Mouse (Mus musculus): ENCODE results near the gene Abtb2. TPM values are rescaled to one million over a fixed set of nuclear protein-coding genes. Genes with fewer than 3 reads are reported as not detected.

The Abtb2 gene
- polyA plus RNA-seq, 1 experiment from 2014 or later, result 15.6 TPM

DNA sequence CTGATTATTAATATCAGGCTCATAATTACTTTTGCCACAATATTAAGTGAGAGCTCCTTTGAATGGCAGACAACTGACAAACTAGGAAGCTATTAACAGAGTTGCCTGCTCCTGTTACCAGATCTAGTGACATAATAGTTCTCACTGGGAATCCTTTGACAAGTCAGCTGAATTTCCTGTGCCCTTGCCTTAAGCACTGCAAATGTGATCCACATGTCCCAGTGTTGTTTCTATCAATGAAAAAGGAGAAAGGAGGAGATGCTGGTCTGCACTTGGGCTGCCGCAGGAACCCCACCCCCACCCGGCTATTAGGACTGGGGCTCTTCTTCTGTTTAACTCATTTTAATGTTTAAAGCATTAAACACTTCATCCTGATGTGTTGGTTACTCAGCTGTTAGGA is 110.7 kb downstream of the Abtb2 start:
- Histone ChIP-seq H3K4me2 (no peak overlapping the region), H3K27me3 (ENCODE audit: control insufficient read depth, insufficient read depth, low read length) (no peaks in the 10 kb centered on the region), H3K9ac (ENCODE audit: low read depth, low read length) (no peak overlapping the region), H3K36me3 (ENCODE audit: control insufficient read depth, insufficient read depth, low read length) (no peaks in the 10 kb centered on the region), H3K4me1 (ENCODE audit: control insufficient read depth, insufficient read depth, low read length) (peaks cover 10% of the 10 kb centered on the region), H3K9me3 (replicated peaks; ENCODE audit: control insufficient read depth, low read length) (no peaks in the 10 kb centered on the region), H3K27ac (ENCODE audit: low read depth, low read length) (no peak overlapping the region), H3K4me3 (ENCODE audit: low read depth, low read length) (no peak overlapping the region)
- 59% methylated on average over 2 of the region's 2 CpGs for WGBS (ENCODE audit: insufficient replicate concordance)
- no peak for ATAC-seq (replicated peaks; ENCODE audit: insufficient number of reproducible peaks, low FRiP score, low TSS enrichment)

DNA sequence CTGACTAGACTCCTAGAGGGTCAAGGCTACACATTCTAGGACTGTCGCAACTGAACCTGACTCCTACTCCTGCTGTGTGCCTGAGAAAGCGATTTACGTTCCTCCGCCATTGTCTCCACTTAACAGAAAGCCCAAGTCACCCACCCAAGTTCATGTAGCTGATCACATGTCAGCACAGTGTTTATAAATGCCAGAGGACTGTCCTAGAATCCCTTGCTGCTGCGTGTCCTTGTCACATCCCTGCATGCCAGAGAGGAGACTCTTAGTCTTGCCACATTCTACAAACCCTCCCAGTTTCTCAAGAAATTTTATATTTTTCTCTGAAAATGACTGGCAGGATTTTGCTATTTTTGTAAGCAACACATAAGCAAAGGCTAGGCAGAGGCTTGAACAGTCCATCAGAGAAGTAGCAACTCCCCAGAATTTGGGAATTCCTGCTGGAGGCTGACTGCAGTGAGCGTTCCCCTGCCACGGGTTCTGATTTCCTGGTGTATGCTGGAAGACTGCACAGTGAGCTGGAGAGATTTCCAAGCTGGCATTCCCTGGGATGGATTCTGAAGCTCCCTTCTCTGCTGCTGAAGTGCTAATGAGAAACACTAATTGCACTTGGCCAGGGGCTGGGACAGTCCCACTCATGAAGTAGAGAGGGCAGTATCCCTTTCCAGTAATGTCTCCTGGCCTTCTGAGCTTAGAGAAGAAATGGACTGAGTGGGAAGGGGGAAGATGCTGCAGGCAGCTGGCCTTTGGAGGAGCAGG is 111.7 kb downstream of the Abtb2 start:
- Histone ChIP-seq H3K9me3 (replicated peaks; ENCODE audit: control insufficient read depth, low read length) (no peaks in the 10 kb centered on the region), H3K4me3 (ENCODE audit: low read depth, low read length) (no peak overlapping the region), H3K9ac (ENCODE audit: low read depth, low read length) (no peak overlapping the region), H3K4me1 (ENCODE audit: control insufficient read depth, insufficient read depth, low read length) (peaks cover 11% of the 10 kb centered on the region), H3K4me2 (no peak overlapping the region), H3K27me3 (ENCODE audit: control insufficient read depth, insufficient read depth, low read length) (no peaks in the 10 kb centered on the region), H3K27ac (ENCODE audit: low read depth, low read length) (no peak overlapping the region), H3K36me3 (ENCODE audit: control insufficient read depth, insufficient read depth, low read length) (no peaks in the 10 kb centered on the region)
- 71% methylated on average over 7 of the region's 7 CpGs for WGBS (ENCODE audit: insufficient replicate concordance)
- no peak for ATAC-seq (replicated peaks; ENCODE audit: insufficient number of reproducible peaks, low FRiP score, low TSS enrichment)

DNA sequence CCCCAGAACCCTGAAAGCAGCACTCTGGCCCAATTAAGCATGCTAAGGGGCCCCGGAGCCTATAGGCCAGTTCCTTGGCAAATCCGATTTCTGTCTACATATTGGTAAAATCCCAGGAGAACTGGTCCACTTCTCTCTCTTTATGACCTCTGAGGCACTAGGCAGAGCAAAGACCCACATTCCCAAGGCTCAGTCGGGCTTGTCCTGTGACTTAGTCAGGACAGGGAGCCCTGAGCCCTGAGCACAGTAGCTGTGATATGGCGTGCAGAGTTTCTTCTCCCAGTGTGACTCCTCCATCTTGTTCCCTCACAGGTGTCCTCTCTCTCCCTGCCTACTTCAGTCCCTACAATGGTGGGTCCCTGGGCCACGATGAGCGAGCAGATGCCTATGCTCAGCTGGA is 112.3 kb downstream of the Abtb2 start:
- ATAC-seq (replicated peaks; ENCODE audit: insufficient number of reproducible peaks, low FRiP score, low TSS enrichment), result no peak
- no peak overlapping the region for H3K27ac ChIP-seq (ENCODE audit: low read depth, low read length)
- WGBS (ENCODE audit: insufficient replicate concordance), result 88% methylated on average over 6 of the region's 6 CpGs
- no peaks in the 10 kb centered on the region for H3K36me3 ChIP-seq (ENCODE audit: control insufficient read depth, insufficient read depth, low read length)
- H3K9me3 ChIP-seq (replicated peaks; ENCODE audit: control insufficient read depth, low read length), result no peaks in the 10 kb centered on the region
- no peaks in the 10 kb centered on the region for H3K27me3 ChIP-seq (ENCODE audit: control insufficient read depth, insufficient read depth, low read length)
- H3K4me1 ChIP-seq (ENCODE audit: control insufficient read depth, insufficient read depth, low read length), result peaks cover 11% of the 10 kb centered on the region
- H3K9ac ChIP-seq (ENCODE audit: low read depth, low read length), result no peak overlapping the region
- H3K4me3 ChIP-seq (ENCODE audit: low read depth, low read length), result no peak overlapping the region
- H3K4me2 ChIP-seq, result no peak overlapping the region

DNA sequence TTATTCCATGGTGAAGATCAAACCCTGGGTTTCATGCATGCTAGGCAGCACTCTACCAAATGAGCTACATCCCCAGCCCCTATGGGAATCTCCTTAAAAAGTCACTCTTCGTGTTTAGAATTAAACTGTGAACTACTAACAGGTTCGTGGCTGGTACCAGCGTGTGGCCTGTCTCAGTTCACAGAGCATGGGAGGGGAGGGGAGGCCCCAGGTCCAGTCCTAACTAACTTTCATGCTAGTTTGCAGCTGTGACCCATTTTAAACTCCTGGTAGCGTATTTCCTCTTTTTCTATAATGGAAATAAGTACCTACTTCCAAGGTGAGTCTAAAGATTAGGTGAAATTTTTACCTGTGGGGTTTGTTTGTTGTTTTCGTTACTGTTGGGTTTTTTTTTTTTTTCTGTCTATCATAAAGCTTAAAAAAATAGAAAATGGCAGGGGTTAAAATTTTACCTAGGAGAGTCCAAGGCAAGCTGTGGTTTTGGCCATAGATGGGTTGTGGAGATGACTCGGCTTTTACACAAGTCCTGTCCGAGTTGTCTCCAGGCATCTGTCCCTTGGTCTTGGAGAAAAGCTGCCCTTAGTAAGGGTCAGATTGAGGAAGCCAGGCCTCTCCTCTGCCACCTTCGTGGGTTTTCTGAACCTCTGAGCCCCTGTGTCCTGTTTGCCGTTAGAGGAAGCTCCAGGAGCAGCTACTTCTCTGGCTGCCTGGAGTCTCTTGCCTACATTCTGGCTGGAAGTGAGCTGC is 114.4 kb downstream of the Abtb2 start:
- ATAC-seq (replicated peaks; ENCODE audit: insufficient number of reproducible peaks, low FRiP score, low TSS enrichment), result no peak
- Histone ChIP-seq H3K36me3 (ENCODE audit: control insufficient read depth, insufficient read depth, low read length) (no peaks in the 10 kb centered on the region; the same call in 1 of the 2 replicates), H3K27ac (ENCODE audit: low read depth, low read length) (no peak overlapping the region), H3K4me3 (ENCODE audit: low read depth, low read length) (no peak overlapping the region), H3K4me2 (no peak overlapping the region), H3K9me3 (replicated peaks; ENCODE audit: control insufficient read depth, low read length) (no peaks in the 10 kb centered on the region), H3K4me1 (ENCODE audit: control insufficient read depth, insufficient read depth, low read length) (peaks cover 18% of the 10 kb centered on the region), H3K9ac (ENCODE audit: low read depth, low read length) (no peak overlapping the region), H3K27me3 (ENCODE audit: control insufficient read depth, insufficient read depth, low read length) (no peaks in the 10 kb centered on the region)
- WGBS (ENCODE audit: insufficient replicate concordance), result 78% methylated on average over 9 of the region's 9 CpGs

DNA sequence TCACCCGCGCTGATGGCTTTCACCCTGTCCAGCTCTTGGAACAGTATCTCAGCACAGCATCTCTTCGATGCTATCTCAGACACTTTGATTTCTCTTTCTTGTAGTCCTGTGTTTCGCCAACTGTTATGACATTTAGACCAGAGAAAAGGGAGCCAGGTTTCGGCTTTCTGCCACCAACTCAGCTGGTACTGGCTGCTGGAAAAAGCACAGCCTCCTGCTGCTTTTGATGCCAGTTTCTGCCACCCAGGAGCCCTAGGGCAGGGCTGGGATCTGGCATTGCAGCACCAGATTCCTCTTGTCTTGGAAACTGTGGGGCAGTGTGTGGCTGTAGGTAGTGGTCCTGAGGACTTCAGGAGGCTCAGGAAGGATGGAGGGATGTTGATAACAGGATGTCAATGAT is 115.0 kb downstream of the Abtb2 start:
- H3K36me3 ChIP-seq (ENCODE audit: control insufficient read depth, insufficient read depth, low read length), result no peaks in the 10 kb centered on the region; the same call in 1 of the 2 replicates
- no peak overlapping the region for H3K27ac ChIP-seq (ENCODE audit: low read depth, low read length)
- no peak overlapping the region for H3K9ac ChIP-seq (ENCODE audit: low read depth, low read length)
- no peak overlapping the region for H3K4me3 ChIP-seq (ENCODE audit: low read depth, low read length)
- no peaks in the 10 kb centered on the region for H3K27me3 ChIP-seq (ENCODE audit: control insufficient read depth, insufficient read depth, low read length)
- ATAC-seq (replicated peaks; ENCODE audit: insufficient number of reproducible peaks, low FRiP score, low TSS enrichment), result no peak
- WGBS (ENCODE audit: insufficient replicate concordance), result 84% methylated on average over 5 of the region's 5 CpGs
- peaks cover 18% of the 10 kb centered on the region for H3K4me1 ChIP-seq (ENCODE audit: control insufficient read depth, insufficient read depth, low read length)
- no peaks in the 10 kb centered on the region for H3K9me3 ChIP-seq (replicated peaks; ENCODE audit: control insufficient read depth, low read length)
- H3K4me2 ChIP-seq, result no peak overlapping the region

DNA sequence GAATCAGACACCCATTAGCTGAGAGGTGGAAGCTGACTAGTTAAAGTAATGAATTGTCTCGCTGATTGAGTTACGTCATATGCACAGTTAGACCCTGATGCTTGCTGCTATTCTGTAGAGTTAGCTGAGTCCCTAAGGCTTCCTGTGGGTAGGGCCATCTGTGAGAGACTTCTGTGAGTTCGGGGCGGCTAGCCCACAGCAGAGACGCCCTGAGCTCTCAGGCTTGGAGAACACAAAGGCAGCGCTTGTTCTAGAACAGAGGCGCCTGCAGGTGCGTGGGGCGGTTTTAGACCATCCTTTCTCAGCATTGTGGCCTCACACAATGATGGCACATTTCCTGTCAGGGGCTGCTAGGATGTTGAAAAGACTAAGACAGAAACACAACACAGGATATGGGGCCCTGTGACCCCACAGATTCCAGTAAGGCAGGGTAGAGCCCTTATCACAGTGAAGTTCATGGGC is 116.2 kb downstream of the Abtb2 start:
- 68% methylated on average over 9 of the region's 9 CpGs for WGBS (ENCODE audit: insufficient replicate concordance)
- 0 out of 2 replicates have a peak overlapping the region, but pooled peaks have one; percentile 22 for H3K27ac ChIP-seq (ENCODE audit: low read depth, low read length)
- peaks cover 16% of the 10 kb centered on the region for H3K4me1 ChIP-seq (ENCODE audit: control insufficient read depth, insufficient read depth, low read length)
- no peak overlapping the region for H3K9ac ChIP-seq (ENCODE audit: low read depth, low read length)
- no peaks in the 10 kb centered on the region for H3K9me3 ChIP-seq (replicated peaks; ENCODE audit: control insufficient read depth, low read length)
- no peaks in the 10 kb centered on the region; the same call in 1 of the 2 replicates for H3K36me3 ChIP-seq (ENCODE audit: control insufficient read depth, insufficient read depth, low read length)
- no peak overlapping the region for H3K4me3 ChIP-seq (ENCODE audit: low read depth, low read length)
- no peak overlapping the region for H3K4me2 ChIP-seq
- no peak for ATAC-seq (replicated peaks; ENCODE audit: insufficient number of reproducible peaks, low FRiP score, low TSS enrichment)
- no peaks in the 10 kb centered on the region for H3K27me3 ChIP-seq (ENCODE audit: control insufficient read depth, insufficient read depth, low read length)

DNA sequence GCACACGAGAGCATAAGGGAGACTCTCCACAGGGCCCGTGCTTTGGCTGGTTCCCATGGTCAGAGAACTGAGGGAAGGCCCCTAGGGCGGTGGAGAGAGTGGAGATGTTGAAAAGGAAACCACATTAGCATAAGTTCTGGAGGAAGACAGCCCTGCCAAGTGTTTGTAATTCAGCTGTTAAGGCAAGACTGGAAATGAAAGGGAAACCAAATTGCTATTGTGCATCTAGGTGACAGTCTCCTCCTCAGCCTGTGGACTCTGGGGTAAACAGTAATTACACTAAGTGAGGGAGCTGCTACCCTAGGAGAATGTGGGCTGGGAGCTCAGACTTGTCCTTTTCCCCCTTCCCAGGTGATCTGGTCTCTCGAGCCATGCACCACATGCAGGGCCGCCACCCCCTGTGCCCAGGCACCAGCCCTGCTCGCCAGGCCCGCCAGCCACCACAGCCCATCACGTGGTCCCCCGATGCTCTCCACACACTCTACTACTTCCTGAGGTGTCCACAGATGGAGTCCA is 116.9 kb downstream of the Abtb2 start:
- ATAC-seq (replicated peaks; ENCODE audit: insufficient number of reproducible peaks, low FRiP score, low TSS enrichment), result 0 out of 2 replicates have a peak, but pooled peaks have one; percentile 29
- WGBS (ENCODE audit: insufficient replicate concordance), result 79% methylated on average over 9 of the region's 9 CpGs
- H3K9me3 ChIP-seq (replicated peaks; ENCODE audit: control insufficient read depth, low read length), result no peaks in the 10 kb centered on the region
- no peak overlapping the region for H3K27ac ChIP-seq (ENCODE audit: low read depth, low read length)
- no peak overlapping the region for H3K9ac ChIP-seq (ENCODE audit: low read depth, low read length)
- peaks cover 12% of the 10 kb centered on the region for H3K4me1 ChIP-seq (ENCODE audit: control insufficient read depth, insufficient read depth, low read length)
- no peak overlapping the region for H3K4me2 ChIP-seq
- no peaks in the 10 kb centered on the region for H3K27me3 ChIP-seq (ENCODE audit: control insufficient read depth, insufficient read depth, low read length)
- H3K36me3 ChIP-seq (ENCODE audit: control insufficient read depth, insufficient read depth, low read length), result no peaks in the 10 kb centered on the region; the same call in 1 of the 2 replicates
- H3K4me3 ChIP-seq (ENCODE audit: low read depth, low read length), result no peak overlapping the region

DNA sequence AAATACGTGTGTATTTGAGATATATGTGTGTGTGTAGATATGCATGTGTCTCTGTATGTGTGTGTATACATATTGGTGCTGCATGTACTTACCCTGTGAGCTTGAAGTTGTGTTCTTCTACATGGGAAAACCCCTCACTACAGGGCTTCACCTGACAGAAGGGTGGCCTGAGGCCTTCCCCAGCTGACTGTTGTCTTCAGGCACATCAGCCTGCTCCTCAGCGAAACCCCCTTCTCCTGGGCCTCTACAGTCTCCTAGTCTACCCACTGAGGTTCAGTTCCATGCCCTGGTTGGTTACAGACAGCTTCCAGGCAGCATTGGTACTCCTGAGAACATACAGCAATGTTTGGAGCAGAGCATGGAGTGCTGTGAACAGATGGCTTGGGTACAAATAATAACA is 118.3 kb downstream of the Abtb2 start:
- 77% methylated on average over 2 of the region's 2 CpGs for WGBS (ENCODE audit: insufficient replicate concordance)
- H3K4me3 ChIP-seq (ENCODE audit: low read depth, low read length), result no peak overlapping the region
- no peaks in the 10 kb centered on the region for H3K9me3 ChIP-seq (replicated peaks; ENCODE audit: control insufficient read depth, low read length)
- H3K9ac ChIP-seq (ENCODE audit: low read depth, low read length), result no peak overlapping the region
- ATAC-seq (replicated peaks; ENCODE audit: insufficient number of reproducible peaks, low FRiP score, low TSS enrichment), result no peak
- no peaks in the 10 kb centered on the region for H3K27me3 ChIP-seq (ENCODE audit: control insufficient read depth, insufficient read depth, low read length)
- no peak overlapping the region for H3K4me2 ChIP-seq
- H3K4me1 ChIP-seq (ENCODE audit: control insufficient read depth, insufficient read depth, low read length), result peaks cover 12% of the 10 kb centered on the region
- H3K27ac ChIP-seq (ENCODE audit: low read depth, low read length), result no peak overlapping the region
- no peaks in the 10 kb centered on the region; the same call in 1 of the 2 replicates for H3K36me3 ChIP-seq (ENCODE audit: control insufficient read depth, insufficient read depth, low read length)
